Mouse (Mus musculus): ENCODE results near the gene Slc35c2. TPM values are rescaled to one million over a fixed set of nuclear protein-coding genes. Genes with fewer than 3 reads are reported as not detected.

Gene Slc35c2
- polyA plus RNA-seq, 2 experiments = 51.1 to 54.2 TPM

DNA sequence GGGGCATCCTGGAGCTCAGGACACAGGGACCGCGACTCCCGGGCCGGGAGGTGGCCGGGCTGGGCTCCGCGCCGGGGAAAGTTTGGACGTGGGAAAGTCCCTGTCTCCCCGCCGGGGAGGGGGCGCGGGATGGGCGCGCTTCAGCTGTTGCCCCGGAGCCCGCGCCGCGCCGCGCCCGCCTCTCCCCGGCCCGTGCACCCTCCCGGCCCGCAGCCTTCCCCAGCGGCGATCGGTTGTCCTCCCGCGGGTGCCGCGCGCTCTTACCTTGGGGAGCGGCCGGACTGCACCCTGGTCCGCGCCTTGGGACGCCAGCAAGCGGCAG lies 53.4 kb downstream of the Slc35c2 start:
- H3K4me2 ChIP-seq (replicated peaks; ENCODE audit: low read depth, low read length, severe bottlenecking) = peak overlapping the region; percentile 99
- H3K4me1 ChIP-seq (ENCODE audit: control insufficient read depth, insufficient read depth, low read length) = peaks cover 10% of the 10 kb centered on the region; the same call in 1 of the 2 replicates
- peak overlapping the region; percentile 53 for H3K4me3 ChIP-seq (replicated peaks; ENCODE audit: low read length)
- no peaks in the 10 kb centered on the region for H3K9me3 ChIP-seq (ENCODE audit: control insufficient read depth, low read length)
- no peak for DNase-seq (ENCODE audit: low spot score)
- under 1% methylated on average over 22 of the region's 41 CpGs for WGBS
- no peak overlapping the region for H3K27ac ChIP-seq (replicated peaks; ENCODE audit: low read depth, low read length)
- peaks cover 90% of the 10 kb centered on the region for H3K27me3 ChIP-seq (ENCODE audit: control insufficient read depth, insufficient read depth, low read length)
- H3K9ac ChIP-seq (ENCODE audit: low read depth, low read length, severe bottlenecking) = peak overlapping the region; percentile 56
- no peak for TF ChIP-seq POLR2A (IDR thresholded peaks at IDR 0.05; ENCODE audit: borderline replicate concordance, extremely low read depth, insufficient read depth, insufficient read length)
- no peaks in the 10 kb centered on the region for H3K36me3 ChIP-seq (ENCODE audit: control insufficient read depth, insufficient read depth, low read length)
- no peak for ATAC-seq (ENCODE audit: low FRiP score, low read depth)

DNA sequence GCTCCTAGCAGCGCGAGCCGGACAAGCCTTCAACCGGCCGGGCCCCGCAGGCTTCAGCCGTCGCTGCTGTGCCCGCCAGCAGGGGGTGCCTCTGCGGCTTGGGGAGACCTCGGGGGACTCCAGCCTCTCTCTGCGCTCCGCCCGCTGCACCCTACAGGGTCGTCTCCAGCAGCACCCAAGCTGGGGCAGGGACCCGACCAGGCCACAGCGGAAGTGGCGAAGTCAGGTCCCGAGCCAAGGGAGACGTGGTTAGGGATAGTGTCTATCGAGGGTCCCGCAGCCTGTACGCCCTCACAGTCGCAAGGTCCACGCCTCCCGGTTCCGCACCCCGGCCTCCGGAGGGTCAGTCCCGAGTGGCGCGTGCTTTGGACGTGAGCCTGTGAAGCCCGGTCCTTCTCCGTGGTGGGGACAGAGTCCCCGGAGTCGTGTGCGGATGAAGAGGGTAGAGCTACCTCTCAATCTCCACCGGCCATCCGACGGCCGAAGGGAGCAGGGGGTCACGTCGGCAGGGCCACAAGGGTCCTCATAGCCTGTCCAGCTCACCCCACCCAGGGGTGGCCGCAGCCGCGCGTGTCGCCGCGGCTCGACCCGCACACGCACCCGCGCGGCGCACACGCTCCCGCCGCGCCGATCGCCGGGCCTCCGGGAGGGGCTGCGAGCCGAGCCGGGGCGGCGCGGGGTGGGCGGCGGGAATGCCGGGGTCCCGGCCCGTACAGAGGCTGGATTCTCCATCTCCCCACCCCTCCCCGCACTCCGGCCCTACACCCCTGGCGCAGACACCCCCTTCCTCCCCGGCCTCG lies 54.0 kb downstream of the Slc35c2 start:
- Histone ChIP-seq H3K4me2 (replicated peaks; ENCODE audit: low read depth, low read length, severe bottlenecking) (peak overlapping the region; percentile 99), H3K4me3 (replicated peaks; ENCODE audit: low read length) (peak overlapping the region; percentile 53), H3K27me3 (ENCODE audit: control insufficient read depth, insufficient read depth, low read length) (peaks cover 85% of the 10 kb centered on the region), H3K27ac (replicated peaks; ENCODE audit: low read depth, low read length) (no peak overlapping the region), H3K36me3 (ENCODE audit: control insufficient read depth, insufficient read depth, low read length) (no peaks in the 10 kb centered on the region), H3K9ac (ENCODE audit: low read depth, low read length, severe bottlenecking) (peak overlapping the region; percentile 56), H3K9me3 (ENCODE audit: control insufficient read depth, low read length) (no peaks in the 10 kb centered on the region), H3K4me1 (ENCODE audit: control insufficient read depth, insufficient read depth, low read length) (peaks cover 10% of the 10 kb centered on the region; the same call in 1 of the 2 replicates)
- TF ChIP-seq POLR2A (IDR thresholded peaks at IDR 0.05; ENCODE audit: borderline replicate concordance, extremely low read depth, insufficient read depth, insufficient read length) = no peak
- WGBS = 3% methylated on average over 50 of the region's 82 CpGs
- DNase-seq (ENCODE audit: low spot score) = no peak
- ATAC-seq (ENCODE audit: low FRiP score, low read depth) = no peak

DNA sequence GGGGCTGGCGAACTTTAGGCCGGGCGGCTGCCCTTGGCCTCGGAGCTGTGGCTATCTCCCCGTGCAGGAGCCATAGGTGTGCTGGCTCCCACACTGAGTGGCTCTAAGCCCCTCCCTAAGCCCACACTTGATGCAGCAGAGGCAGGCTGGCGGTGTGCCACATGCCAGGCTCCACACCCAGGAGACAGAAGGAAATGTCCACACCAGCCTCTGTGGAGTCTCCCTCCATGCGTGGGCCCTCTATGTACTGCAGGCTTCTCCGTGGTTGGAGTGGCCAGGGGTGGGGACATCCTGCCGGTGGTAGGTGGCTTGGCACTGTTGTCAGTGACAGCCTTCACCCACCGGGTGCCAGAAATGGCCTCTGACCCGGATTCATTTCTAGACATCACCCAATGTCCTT lies 58.6 kb downstream of the Slc35c2 start:
- H3K4me2 ChIP-seq (replicated peaks; ENCODE audit: low read depth, low read length, severe bottlenecking) = no peak overlapping the region
- no peak overlapping the region for H3K9ac ChIP-seq (ENCODE audit: low read depth, low read length, severe bottlenecking)
- peaks cover 5% of the 10 kb centered on the region; the same call in 1 of the 2 replicates for H3K4me1 ChIP-seq (ENCODE audit: control insufficient read depth, insufficient read depth, low read length)
- no peak for ATAC-seq (ENCODE audit: low FRiP score, low read depth)
- WGBS = 84% methylated on average over 11 of the region's 11 CpGs
- no peaks in the 10 kb centered on the region for H3K9me3 ChIP-seq (ENCODE audit: control insufficient read depth, low read length)
- no peak overlapping the region for H3K27ac ChIP-seq (replicated peaks; ENCODE audit: low read depth, low read length)
- no peaks in the 10 kb centered on the region for H3K36me3 ChIP-seq (ENCODE audit: control insufficient read depth, insufficient read depth, low read length)
- H3K27me3 ChIP-seq (ENCODE audit: control insufficient read depth, insufficient read depth, low read length) = peaks cover 44% of the 10 kb centered on the region
- no peak overlapping the region for H3K4me3 ChIP-seq (replicated peaks; ENCODE audit: low read length)
- TF ChIP-seq POLR2A (IDR thresholded peaks at IDR 0.05; ENCODE audit: borderline replicate concordance, extremely low read depth, insufficient read depth, insufficient read length) = no peak
- no peak for DNase-seq (ENCODE audit: low spot score)

Other genes starting within 250 kb of the Slc35c2 start
- gene Cd40, start 232.2 kb downstream of the Slc35c2 start, polyA plus RNA-seq (2012; rRNA removed) = 9.7 and 11.7 TPM in 2 replicates
- gene Cd40, start 232.2 kb downstream of the Slc35c2 start, polyA plus RNA-seq (2014; fragmentation: Nextera tagmentation; extraction: Ambion mirVana) = 7.4 and 9.1 TPM in 2 replicates
- not detected in 2 replicates for gene 1700025C18Rik, start 197.1 kb downstream of the Slc35c2 start, polyA plus RNA-seq (2012; rRNA removed)
- gene 1700025C18Rik, start 197.1 kb downstream of the Slc35c2 start, polyA plus RNA-seq (2014; fragmentation: Nextera tagmentation; extraction: Ambion mirVana) = not detected in 2 replicates
- 0.30 and 0.42 TPM in 2 replicates for gene Cdh22, start 53.0 kb downstream of the Slc35c2 start, polyA plus RNA-seq (2012; rRNA removed)
- gene Cdh22, start 53.0 kb downstream of the Slc35c2 start, polyA plus RNA-seq (2014; fragmentation: Nextera tagmentation; extraction: Ambion mirVana) = 0.29 and 0.40 TPM in 2 replicates
- gene Elmo2, start 38.6 kb upstream of the Slc35c2 start, polyA plus RNA-seq (2012; rRNA removed) = 77.7 and 97.3 TPM in 2 replicates
- 83.0 and 87.4 TPM in 2 replicates for gene Elmo2, start 38.6 kb upstream of the Slc35c2 start, polyA plus RNA-seq (2014; fragmentation: Nextera tagmentation; extraction: Ambion mirVana)
- gene Zfp663, start 80.9 kb upstream of the Slc35c2 start, polyA plus RNA-seq (2012; rRNA removed) = 0.46 and 0.49 TPM in 2 replicates
- gene Zfp663, start 80.9 kb upstream of the Slc35c2 start, polyA plus RNA-seq (2014; fragmentation: Nextera tagmentation; extraction: Ambion mirVana) = 0.44 and 0.68 TPM in 2 replicates
- gene Zfp334, start 100.4 kb upstream of the Slc35c2 start, polyA plus RNA-seq (2012; rRNA removed) = 9.8 and 10.1 TPM in 2 replicates
- 8.6 and 10.8 TPM in 2 replicates for gene Zfp334, start 100.4 kb upstream of the Slc35c2 start, polyA plus RNA-seq (2014; fragmentation: Nextera tagmentation; extraction: Ambion mirVana)
- gene Ocstamp, start 112.5 kb upstream of the Slc35c2 start, polyA plus RNA-seq (2012; rRNA removed) = 0.18 and 0.23 TPM in 2 replicates
- gene Ocstamp, start 112.5 kb upstream of the Slc35c2 start, polyA plus RNA-seq (2014; fragmentation: Nextera tagmentation; extraction: Ambion mirVana) = 0.10 and 0.28 TPM in 2 replicates
- gene Slc13a3, start 185.4 kb upstream of the Slc35c2 start, polyA plus RNA-seq (2012; rRNA removed) = 0.23 and 0.31 TPM in 2 replicates
- 0.26 and 0.47 TPM in 2 replicates for gene Slc13a3, start 185.4 kb upstream of the Slc35c2 start, polyA plus RNA-seq (2014; fragmentation: Nextera tagmentation; extraction: Ambion mirVana)
- gene Trp53rka, start 205.5 kb upstream of the Slc35c2 start, polyA plus RNA-seq (2012; rRNA removed) = 36.3 and 37.9 TPM in 2 replicates
- gene Trp53rka, start 205.5 kb upstream of the Slc35c2 start, polyA plus RNA-seq (2014; fragmentation: Nextera tagmentation; extraction: Ambion mirVana) = 39.4 and 44.4 TPM in 2 replicates
- gene Slc2a10, start 215.9 kb upstream of the Slc35c2 start, polyA plus RNA-seq (2012; rRNA removed) = 12.3 and 16.8 TPM in 2 replicates
- 8.5 and 11.0 TPM in 2 replicates for gene Slc2a10, start 215.9 kb upstream of the Slc35c2 start, polyA plus RNA-seq (2014; fragmentation: Nextera tagmentation; extraction: Ambion mirVana)